Mouse (Mus musculus) cerebellum, postnatal 10 days (tissue): ENCODE data around the gene Rbak.
"Not testable (repeated sequence)": the region's sequence is repeated elsewhere in the genome, so short reads cannot be mapped to it uniquely, and the experiment has no call there.

Experiments used
- DNase-seq, 2 experiments: peaks; one replicate each; pipeline ENCODE4 v3.0.0; 2021; ENCODE audit warnings: mixed read lengths in 2 of 2

Rbak gene

GRCm38 (mm10) chr5:143180255-143181076, at the start of gene Rbak, which contains the start of gene Spdye4b:
TSS of gene Rbak (minus strand) at chr5:143180775.
TSS of gene Spdye4b (plus strand) at chr5:143181017.
- peak; percentile 92 to 96 for DNase-seq

- DNase-seq = no peak
These were observed 46.2 kb upstream of the Rbak start, which contains the start of gene Spdye4a for GRCm38 (mm10) chr5:143226790-143227189. TSS of gene Spdye4a (minus strand) at chr5:143226890.

- DNase-seq = no peak
These were observed 41.7 kb upstream of the Rbak start for GRCm38 (mm10) chr5:143222287-143222686.

GRCm38 (mm10) chr5:143220996-143221395, 40.4 kb upstream of the Rbak start:
- no peak for DNase-seq

GRCm38 (mm10) chr5:143213832-143214231, 33.3 kb upstream of the Rbak start:
- no peak for DNase-seq

GRCm38 (mm10) chr5:143205015-143205414, 24.4 kb upstream of the Rbak start:
- DNase-seq = peak; percentile 16 to 33

GRCm38 (mm10) chr5:143196506-143196905, 15.9 kb upstream of the Rbak start:
- no peak for DNase-seq

GRCm38 (mm10) chr5:143195166-143195565, 14.6 kb upstream of the Rbak start:
- no peak for DNase-seq

- not testable (repeated sequence) for DNase-seq
These were observed 14.2 kb upstream of the Rbak start for GRCm38 (mm10) chr5:143194747-143195146.

- no peak for DNase-seq
These were observed 12.2 kb upstream of the Rbak start for GRCm38 (mm10) chr5:143192806-143193205.

- DNase-seq = not testable (repeated sequence)
These were observed 7.4 kb upstream of the Rbak start for GRCm38 (mm10) chr5:143188014-143188413.

GRCm38 (mm10) chr5:143179179-143179578, 1.4 kb downstream of the Rbak start:
- peak; percentile 45 to 56 for DNase-seq

- DNase-seq = peak; percentile 34 to 45
These were observed 2.9 kb downstream of the Rbak start for GRCm38 (mm10) chr5:143177541-143178200.

- no peak for DNase-seq
These were observed 4.6 kb downstream of the Rbak start for GRCm38 (mm10) chr5:143175970-143176369.

GRCm38 (mm10) chr5:143165508-143166070, 15.0 kb downstream of the Rbak start:
- no peak for DNase-seq

- DNase-seq = no peak
These were observed 25.0 kb downstream of the Rbak start for GRCm38 (mm10) chr5:143155534-143155933.

GRCm38 (mm10) chr5:143153756-143154155, 26.8 kb downstream of the Rbak start:
- no peak for DNase-seq

- DNase-seq = no peak
These were observed 30.5 kb downstream of the Rbak start for GRCm38 (mm10) chr5:143150044-143150443.

- no peak for DNase-seq
These were observed 31.0 kb downstream of the Rbak start for GRCm38 (mm10) chr5:143149536-143149935.

- no peak for DNase-seq
These were observed 31.9 kb downstream of the Rbak start for GRCm38 (mm10) chr5:143148661-143149060.

- DNase-seq = no peak
These were observed 33.1 kb downstream of the Rbak start, which contains the start of gene Olfr718-ps1 for GRCm38 (mm10) chr5:143147481-143147880. TSS of gene Olfr718-ps1 (minus strand) at chr5:143147581.

GRCm38 (mm10) chr5:143137580-143137979, 43.0 kb downstream of the Rbak start:
- no peak for DNase-seq

GRCm38 (mm10) chr5:143135042-143135441, 45.5 kb downstream of the Rbak start:
- DNase-seq = no peak
